Mouse (Mus musculus): Measurements from ENCODE around the gene Gsk3b. TPM values are rescaled to one million over a fixed set of nuclear protein-coding genes. Genes with fewer than 3 reads are reported as not detected.

Gene Gsk3b
- polyA plus RNA-seq, 2 experiments = 17.5 to 61.3 TPM

DNA sequence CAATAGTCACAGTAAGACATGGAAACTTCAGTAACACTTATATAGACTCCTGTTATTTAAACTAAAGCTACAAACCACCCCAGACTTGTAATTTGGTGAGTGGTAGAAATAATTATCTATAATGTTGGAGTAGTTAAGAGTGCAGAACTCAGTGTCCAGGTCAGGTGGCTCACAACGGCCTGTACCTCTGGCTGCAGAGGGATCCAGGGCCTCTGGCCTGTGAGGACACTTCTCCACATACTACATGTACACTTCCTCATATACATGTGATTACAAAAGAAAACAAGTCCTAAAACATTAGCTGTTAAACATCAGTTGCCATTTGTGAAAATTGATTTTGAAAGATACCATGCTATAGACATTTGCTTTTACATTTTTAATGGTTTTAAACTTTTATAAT is 29.9 kb downstream of the Gsk3b start:
- H3K4me1 ChIP-seq (ENCODE audit: control insufficient read depth, insufficient read depth, low read length) = 0 out of 2 replicates have a peak, but pooled peaks cover 3% of the 10 kb centered on the region
- no peaks in the 10 kb centered on the region for H3K27me3 ChIP-seq (ENCODE audit: control insufficient read depth, insufficient read depth, low read length)
- TF ChIP-seq POLR2A (IDR thresholded peaks at IDR 0.05; ENCODE audit: borderline replicate concordance, extremely low read depth, insufficient read depth, insufficient read length) = no peak
- H3K36me3 ChIP-seq (ENCODE audit: control insufficient read depth, insufficient read depth, low read length) = peaks cover 8% of the 10 kb centered on the region
- DNase-seq (ENCODE audit: low spot score) = no peak
- H3K27ac ChIP-seq (replicated peaks; ENCODE audit: low read depth, low read length) = no peak overlapping the region
- no peak overlapping the region for H3K4me2 ChIP-seq (replicated peaks; ENCODE audit: low read depth, low read length, severe bottlenecking)
- no peak for ATAC-seq (ENCODE audit: low FRiP score, low read depth)
- no peaks in the 10 kb centered on the region for H3K9me3 ChIP-seq (ENCODE audit: control insufficient read depth, low read length)
- no peak overlapping the region for H3K4me3 ChIP-seq (replicated peaks; ENCODE audit: low read length)
- 79% methylated on average over 1 of the region's 1 CpGs for WGBS
- H3K9ac ChIP-seq (ENCODE audit: low read depth, low read length, severe bottlenecking) = no peak overlapping the region

DNA sequence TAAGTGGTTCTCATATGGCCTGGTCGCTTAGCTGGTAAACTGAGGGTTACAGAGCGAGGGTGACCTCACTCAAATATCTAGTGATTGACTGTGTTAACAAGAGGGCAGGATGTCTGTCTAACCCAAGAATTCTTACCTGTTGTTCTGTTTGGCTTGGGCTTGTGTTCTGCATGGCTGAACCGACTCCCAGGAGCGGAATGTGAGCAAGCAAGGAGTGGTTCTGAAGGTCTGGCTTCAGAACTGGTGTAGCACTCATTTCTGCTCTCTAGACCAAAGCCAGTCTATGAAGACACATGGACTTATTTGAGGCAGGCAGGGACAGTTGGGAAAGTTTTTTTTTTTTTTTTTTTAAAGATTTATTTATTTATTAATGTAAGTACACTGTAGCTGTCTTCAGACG is 30.5 kb downstream of the Gsk3b start:
- Histone ChIP-seq H3K9ac (ENCODE audit: low read depth, low read length, severe bottlenecking) (no peak overlapping the region), H3K4me2 (replicated peaks; ENCODE audit: low read depth, low read length, severe bottlenecking) (no peak overlapping the region), H3K27me3 (ENCODE audit: control insufficient read depth, insufficient read depth, low read length) (no peaks in the 10 kb centered on the region), H3K36me3 (ENCODE audit: control insufficient read depth, insufficient read depth, low read length) (peaks cover 3% of the 10 kb centered on the region; the same call in 1 of the 2 replicates), H3K27ac (replicated peaks; ENCODE audit: low read depth, low read length) (no peak overlapping the region), H3K4me1 (ENCODE audit: control insufficient read depth, insufficient read depth, low read length) (0 out of 2 replicates have a peak, but pooled peaks cover 3% of the 10 kb centered on the region), H3K4me3 (replicated peaks; ENCODE audit: low read length) (no peak overlapping the region), H3K9me3 (ENCODE audit: control insufficient read depth, low read length) (no peaks in the 10 kb centered on the region)
- DNase-seq (ENCODE audit: low spot score) (no peak), ATAC-seq (ENCODE audit: low FRiP score, low read depth) (no peak)
- 92% methylated on average over 5 of the region's 5 CpGs for WGBS
- TF ChIP-seq POLR2A (IDR thresholded peaks at IDR 0.05; ENCODE audit: borderline replicate concordance, extremely low read depth, insufficient read depth, insufficient read length) = no peak

DNA sequence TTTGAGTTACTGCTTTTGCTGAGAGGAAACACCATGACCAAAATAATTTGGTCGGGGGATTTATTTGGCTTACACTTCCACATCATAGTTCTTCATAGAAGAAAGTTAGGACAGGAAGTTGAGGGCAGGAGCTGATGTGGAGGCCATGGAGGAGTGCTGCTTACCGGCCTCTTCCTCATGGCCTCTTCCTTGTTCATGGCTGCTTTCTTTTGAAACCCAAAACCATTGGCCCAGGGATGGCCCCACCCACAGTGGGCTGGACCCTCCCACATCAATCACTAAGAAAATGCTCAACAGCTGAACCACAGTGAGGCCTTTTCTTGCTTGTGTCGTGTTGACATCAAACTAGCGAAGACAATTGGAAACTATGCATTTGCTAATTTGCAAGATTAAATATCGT is 40.4 kb downstream of the Gsk3b start:
- Histone ChIP-seq H3K4me3 (replicated peaks; ENCODE audit: low read length) (no peak overlapping the region), H3K27me3 (ENCODE audit: control insufficient read depth, insufficient read depth, low read length) (no peaks in the 10 kb centered on the region), H3K9ac (ENCODE audit: low read depth, low read length, severe bottlenecking) (no peak overlapping the region), H3K4me1 (ENCODE audit: control insufficient read depth, insufficient read depth, low read length) (peaks cover 30% of the 10 kb centered on the region), H3K9me3 (ENCODE audit: control insufficient read depth, low read length) (no peaks in the 10 kb centered on the region), H3K36me3 (ENCODE audit: control insufficient read depth, insufficient read depth, low read length) (no peaks in the 10 kb centered on the region), H3K27ac (replicated peaks; ENCODE audit: low read depth, low read length) (no peak overlapping the region), H3K4me2 (replicated peaks; ENCODE audit: low read depth, low read length, severe bottlenecking) (no peak overlapping the region)
- DNase-seq (ENCODE audit: low spot score) = no peak
- ATAC-seq (ENCODE audit: low FRiP score, low read depth) = no peak
- no peak for TF ChIP-seq POLR2A (IDR thresholded peaks at IDR 0.05; ENCODE audit: borderline replicate concordance, extremely low read depth, insufficient read depth, insufficient read length)
- 81% methylated on average over 5 of the region's 5 CpGs for WGBS

DNA sequence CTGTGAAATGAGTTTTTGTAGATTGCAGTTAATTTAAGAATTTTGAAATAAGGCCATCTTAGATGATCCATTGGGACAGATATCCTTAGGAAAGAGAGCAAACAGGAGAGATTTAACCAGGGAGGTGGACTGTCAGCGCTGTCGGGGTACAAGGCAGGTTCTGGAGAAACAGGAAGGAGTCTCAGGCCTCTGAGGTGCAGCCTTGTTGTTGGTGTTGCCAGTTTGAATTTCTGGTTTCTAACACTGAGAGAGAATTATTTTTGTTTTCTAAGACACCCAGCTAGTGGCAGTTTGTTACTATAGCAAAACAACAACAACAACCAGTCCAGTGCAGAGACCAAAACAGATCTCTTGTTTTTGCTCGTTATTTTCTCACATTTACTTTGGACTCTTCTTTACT is 42.2 kb downstream of the Gsk3b start:
- H3K36me3 ChIP-seq (ENCODE audit: control insufficient read depth, insufficient read depth, low read length) = 0 out of 2 replicates have a peak, but pooled peaks cover under 1% of the 10 kb centered on the region
- no peak overlapping the region for H3K27ac ChIP-seq (replicated peaks; ENCODE audit: low read depth, low read length)
- H3K27me3 ChIP-seq (ENCODE audit: control insufficient read depth, insufficient read depth, low read length) = no peaks in the 10 kb centered on the region
- no peak overlapping the region for H3K9ac ChIP-seq (ENCODE audit: low read depth, low read length, severe bottlenecking)
- no peak for DNase-seq (ENCODE audit: low spot score)
- WGBS = 80% methylated on average over 3 of the region's 3 CpGs
- no peak overlapping the region for H3K4me2 ChIP-seq (replicated peaks; ENCODE audit: low read depth, low read length, severe bottlenecking)
- H3K9me3 ChIP-seq (ENCODE audit: control insufficient read depth, low read length) = no peaks in the 10 kb centered on the region
- H3K4me3 ChIP-seq (replicated peaks; ENCODE audit: low read length) = no peak overlapping the region
- peaks cover 30% of the 10 kb centered on the region for H3K4me1 ChIP-seq (ENCODE audit: control insufficient read depth, insufficient read depth, low read length)
- no peak for TF ChIP-seq POLR2A (IDR thresholded peaks at IDR 0.05; ENCODE audit: borderline replicate concordance, extremely low read depth, insufficient read depth, insufficient read length)
- no peak for ATAC-seq (ENCODE audit: low FRiP score, low read depth)

DNA sequence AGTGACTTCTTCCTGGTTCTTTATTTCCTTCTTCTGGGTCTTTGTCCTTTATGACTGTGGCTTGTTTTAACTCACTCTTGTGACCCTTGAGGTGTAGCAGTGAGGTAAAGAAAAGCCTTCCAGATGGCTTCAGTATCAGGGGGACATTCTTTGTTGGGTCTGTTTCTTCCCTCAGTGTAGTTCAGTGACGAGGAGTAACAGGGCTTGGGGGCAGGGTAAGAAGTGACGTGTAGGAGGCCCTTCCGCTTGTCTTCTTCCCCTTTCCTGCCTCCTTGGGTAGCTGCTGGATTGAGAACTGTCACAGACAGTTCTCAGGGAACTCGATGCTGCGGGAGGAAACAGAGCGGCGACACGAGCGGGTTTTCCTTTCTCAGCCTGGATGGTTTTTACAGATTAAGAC is 43.0 kb downstream of the Gsk3b start:
- no peak overlapping the region; the same call in 1 of the 2 replicates for H3K27ac ChIP-seq (replicated peaks; ENCODE audit: low read depth, low read length)

DNA sequence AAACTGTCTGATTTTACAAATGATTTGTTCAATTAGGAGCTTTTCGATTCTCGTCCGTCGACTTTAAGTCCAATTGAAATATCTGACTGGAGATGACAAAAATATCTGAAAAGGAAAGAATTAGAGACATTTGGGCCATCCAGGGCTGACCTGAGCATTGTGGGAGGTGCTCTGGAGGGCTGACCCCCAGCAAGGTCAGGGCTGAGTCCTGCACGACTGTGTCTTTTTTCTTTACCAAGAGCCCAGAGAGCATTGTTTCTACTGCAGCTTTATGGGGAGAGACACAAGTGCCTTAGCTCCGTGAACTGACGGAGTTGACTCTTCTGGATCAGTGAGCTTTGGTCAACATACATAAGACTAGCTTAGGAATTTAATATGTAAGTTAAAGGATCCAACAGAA is 43.4 kb downstream of the Gsk3b start:
- no peak for ATAC-seq (ENCODE audit: low FRiP score, low read depth)
- 77% methylated on average over 7 of the region's 7 CpGs for WGBS
- H3K27ac ChIP-seq (replicated peaks; ENCODE audit: low read depth, low read length) = no peak overlapping the region

More for the DNA sequence above, 43.0 kb downstream of the Gsk3b start:
- H3K4me1 ChIP-seq (ENCODE audit: control insufficient read depth, insufficient read depth, low read length) = peaks cover 30% of the 10 kb centered on the region
- DNase-seq (ENCODE audit: low spot score) (no peak), ATAC-seq (ENCODE audit: low FRiP score, low read depth) (no peak)
- no peak overlapping the region for H3K4me3 ChIP-seq (replicated peaks; ENCODE audit: low read length)
- TF ChIP-seq POLR2A (IDR thresholded peaks at IDR 0.05; ENCODE audit: borderline replicate concordance, extremely low read depth, insufficient read depth, insufficient read length) = no peak
- H3K36me3 ChIP-seq (ENCODE audit: control insufficient read depth, insufficient read depth, low read length) = 0 out of 2 replicates have a peak, but pooled peaks cover 2% of the 10 kb centered on the region
- 49% methylated on average over 9 of the region's 9 CpGs for WGBS
- no peak overlapping the region for H3K4me2 ChIP-seq (replicated peaks; ENCODE audit: low read depth, low read length, severe bottlenecking)
- no peak overlapping the region for H3K9ac ChIP-seq (ENCODE audit: low read depth, low read length, severe bottlenecking)
- H3K27me3 ChIP-seq (ENCODE audit: control insufficient read depth, insufficient read depth, low read length) = no peaks in the 10 kb centered on the region
- no peaks in the 10 kb centered on the region for H3K9me3 ChIP-seq (ENCODE audit: control insufficient read depth, low read length)

More for the DNA sequence above, 43.4 kb downstream of the Gsk3b start:
- Histone ChIP-seq H3K27me3 (ENCODE audit: control insufficient read depth, insufficient read depth, low read length) (no peaks in the 10 kb centered on the region), H3K4me3 (replicated peaks; ENCODE audit: low read length) (no peak overlapping the region), H3K4me1 (ENCODE audit: control insufficient read depth, insufficient read depth, low read length) (peaks cover 30% of the 10 kb centered on the region), H3K4me2 (replicated peaks; ENCODE audit: low read depth, low read length, severe bottlenecking) (no peak overlapping the region), H3K36me3 (ENCODE audit: control insufficient read depth, insufficient read depth, low read length) (0 out of 2 replicates have a peak, but pooled peaks cover 2% of the 10 kb centered on the region), H3K9me3 (ENCODE audit: control insufficient read depth, low read length) (no peaks in the 10 kb centered on the region), H3K9ac (ENCODE audit: low read depth, low read length, severe bottlenecking) (no peak overlapping the region)
- DNase-seq (ENCODE audit: low spot score) = no peak
- no peak for TF ChIP-seq POLR2A (IDR thresholded peaks at IDR 0.05; ENCODE audit: borderline replicate concordance, extremely low read depth, insufficient read depth, insufficient read length)
